Mouse (Mus musculus) heart, adult 2 months (tissue): ENCODE measurements at regions not wholly inside any gene's neighbourhood (a gene's known extent, or its start where the extent isn't known, plus 50 kb on each side); places are given as distances from the start of the nearest gene placed in this dataset.

Experiments used
- CTCF ChIP-seq: fragments of 200-600 bp; IDR thresholded peaks from 2 replicates; pipeline ENCODE4 v1.8.1; 2022; ENCODE audit warnings: antibody characterized with exemption, mild to moderate bottlenecking, moderate library complexity
- EP300 ChIP-seq: fragments of 200-500 bp; IDR thresholded peaks from 2 replicates; pipeline ENCODE4 v1.6.1; 2011; ENCODE audit warnings: low read depth, low read length, control low read depth; ENCODE audit not compliant: insufficient read depth
- POLR2A ChIP-seq: fragments of 200-500 bp; IDR thresholded peaks from 2 replicates; pipeline ENCODE4 v1.6.1; 2011; ENCODE audit warnings: mild to moderate bottlenecking, low read depth, low read length, control low read depth; ENCODE audit not compliant: insufficient read depth

- TF ChIP-seq POLR2A (no peak), EP300 (no peak), CTCF (no peak)
Measured at GRCm38 (mm10) chr8:49069451-49069850, 225.7 kb upstream of the Tenm3 start.
